Mouse (Mus musculus) ES-E14 (cell line): Measurements from ENCODE around the gene Mpl.

Experiments used
- CHD2 ChIP-seq: IDR thresholded peaks from 2 replicates; pipeline ENCODE4 v1.6.1; 2014; ENCODE audit warnings: mild to moderate bottlenecking, low read depth, low read length, inconsistent platforms
- ZNF384 ChIP-seq: IDR thresholded peaks from 2 replicates; pipeline ENCODE4 v1.6.1; 2012; ENCODE audit warnings: low read depth, low read length, inconsistent platforms

- no peak for TF ChIP-seq ZNF384
- no peak for TF ChIP-seq CHD2
These were observed 55.9 kb downstream of the Mpl start for GRCm38 (mm10) chr4:118401421-118401820.
